Mouse (Mus musculus): Measurements from ENCODE around the gene Gm49396. TPM values are rescaled to one million over a fixed set of nuclear protein-coding genes. Genes with fewer than 3 reads are reported as not detected.

Gm49396 gene
- polyA plus RNA-seq, 1 experiment from 2014 or later = 5.5 TPM

DNA sequence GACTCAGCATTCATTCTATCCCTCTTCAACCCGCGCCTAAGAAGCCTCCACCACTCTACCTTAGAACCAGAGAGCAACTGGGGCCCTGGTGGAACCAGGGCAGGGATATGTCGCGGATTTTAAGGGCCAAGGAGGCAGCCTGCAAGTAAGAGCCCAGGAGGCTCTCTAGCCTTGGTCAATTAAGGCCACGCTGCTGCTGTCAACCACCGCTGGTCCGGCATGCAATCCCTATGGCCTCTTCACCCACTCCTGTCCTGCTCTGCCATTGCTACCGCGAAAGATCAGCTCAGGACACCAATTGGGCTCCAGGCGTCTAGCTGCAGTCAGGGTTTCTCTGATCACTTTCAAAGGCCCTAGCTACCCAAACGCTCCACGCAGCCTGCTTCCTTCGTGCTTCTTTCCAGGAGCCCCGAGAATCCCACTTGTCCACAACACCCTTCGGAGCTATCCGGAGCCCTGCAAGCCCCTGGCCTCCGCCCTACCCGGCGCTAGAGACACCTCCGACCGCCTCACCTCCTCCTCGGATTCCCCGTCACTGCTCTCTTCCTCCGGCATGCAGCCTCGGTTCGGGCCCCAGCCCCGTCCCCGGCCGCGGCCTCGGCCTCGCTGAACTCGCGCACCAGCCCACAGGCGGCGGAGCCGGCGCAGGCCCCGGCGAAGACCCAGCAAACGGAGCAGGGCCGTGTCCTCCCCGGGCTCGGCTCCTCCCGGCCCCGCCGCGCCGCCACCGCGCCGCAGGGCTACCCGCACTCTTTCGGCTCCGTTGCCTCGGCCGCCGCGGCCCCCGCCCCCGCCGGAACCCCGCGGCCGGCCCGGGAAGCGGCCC lies 24.9 kb downstream of the Gm49396 start:
- Histone ChIP-seq H3K9ac (ENCODE audit: low read depth, low read length) (peak overlapping the region; percentile 90), H3K4me2 (peak overlapping the region; percentile 95), H3K9me3 (replicated peaks; ENCODE audit: control insufficient read depth, low read length) (no peaks in the 10 kb centered on the region), H3K4me3 (ENCODE audit: low read depth, low read length) (peak overlapping the region; percentile 80), H3K4me1 (ENCODE audit: control insufficient read depth, insufficient read depth, low read length) (peaks cover 10% of the 10 kb centered on the region), H3K27ac (ENCODE audit: low read depth, low read length) (peak overlapping the region; percentile 94), H3K27me3 (ENCODE audit: control insufficient read depth, insufficient read depth, low read length) (0 out of 2 replicates have a peak, but pooled peaks cover 4% of the 10 kb centered on the region), H3K36me3 (ENCODE audit: control insufficient read depth, insufficient read depth, low read length) (peaks cover 23% of the 10 kb centered on the region)
- WGBS (ENCODE audit: insufficient replicate concordance) = 1% methylated on average over 47 of the region's 67 CpGs
- peak; percentile 11 for ATAC-seq (replicated peaks; ENCODE audit: insufficient number of reproducible peaks, low FRiP score, low TSS enrichment)

DNA sequence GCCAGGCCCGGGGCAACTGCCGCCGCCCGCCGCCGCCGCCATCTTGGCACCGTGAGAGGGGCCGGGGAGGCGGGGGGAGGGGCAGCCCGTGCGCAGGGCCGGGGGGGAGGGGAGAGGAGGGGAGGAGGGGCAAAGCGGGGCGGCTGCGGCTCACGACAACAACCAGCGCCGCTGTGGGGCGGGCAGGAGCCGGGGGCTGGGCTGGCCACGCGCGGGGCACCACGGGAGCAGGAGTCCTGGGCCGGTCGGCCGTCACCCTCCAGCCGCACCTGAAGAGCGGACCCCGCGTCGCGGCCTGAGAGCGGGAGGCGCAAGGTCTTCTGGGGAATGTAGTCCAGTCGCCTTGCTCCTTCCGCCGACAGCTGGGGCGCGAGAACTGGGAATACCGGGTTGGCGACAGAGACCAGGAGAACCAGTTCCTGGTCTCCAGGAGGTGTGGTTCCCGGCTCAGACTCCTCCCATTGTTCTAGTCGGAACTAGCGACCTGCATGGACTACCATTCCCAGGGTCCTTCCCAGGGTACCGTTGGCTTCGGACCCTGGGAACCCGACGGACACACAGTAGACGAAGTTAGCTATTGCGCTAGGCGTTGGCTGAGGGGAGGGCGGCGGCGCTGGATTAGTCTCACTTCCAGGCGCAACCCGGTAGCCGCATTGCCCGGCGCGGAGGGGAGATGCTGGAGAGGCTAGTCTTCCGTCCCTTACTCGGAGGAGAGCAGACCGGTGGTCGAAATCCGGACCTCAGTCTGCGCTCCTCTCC lies 25.7 kb downstream of the Gm49396 start, which contains the start of gene Kmt2b:
Gene Kmt2b, minus strand, starts transcription at position 51 of the 759 bp plus-strand sequence.
- peak; percentile 97 for ATAC-seq (replicated peaks; ENCODE audit: insufficient number of reproducible peaks, low FRiP score, low TSS enrichment)
- under 1% methylated on average over 60 of the region's 68 CpGs for WGBS (ENCODE audit: insufficient replicate concordance)
- Histone ChIP-seq H3K4me3 (ENCODE audit: low read depth, low read length) (peak within 1 kb of the TSS; percentile 80), H3K27ac (ENCODE audit: low read depth, low read length) (peak within 1 kb of the TSS; percentile 94), H3K36me3 (ENCODE audit: control insufficient read depth, insufficient read depth, low read length) (peaks cover 20% of the 10 kb centered on the region), H3K9me3 (replicated peaks; ENCODE audit: control insufficient read depth, low read length) (no peaks in the 10 kb centered on the region), H3K4me2 (peak within 1 kb of the TSS; percentile 95), H3K27me3 (ENCODE audit: control insufficient read depth, insufficient read depth, low read length) (0 out of 2 replicates have a peak, but pooled peaks cover 4% of the 10 kb centered on the region), H3K4me1 (ENCODE audit: control insufficient read depth, insufficient read depth, low read length) (peaks cover 10% of the 10 kb centered on the region), H3K9ac (ENCODE audit: low read depth, low read length) (peak within 1 kb of the TSS; percentile 90)

- Histone ChIP-seq H3K27ac (ENCODE audit: low read depth, low read length) (peak overlapping the region; percentile 94), H3K9ac (ENCODE audit: low read depth, low read length) (peak overlapping the region; percentile 90), H3K4me2 (peak overlapping the region; percentile 95), H3K36me3 (ENCODE audit: control insufficient read depth, insufficient read depth, low read length) (peaks cover 15% of the 10 kb centered on the region), H3K27me3 (ENCODE audit: control insufficient read depth, insufficient read depth, low read length) (0 out of 2 replicates have a peak, but pooled peaks cover 4% of the 10 kb centered on the region), H3K4me1 (ENCODE audit: control insufficient read depth, insufficient read depth, low read length) (peaks cover 10% of the 10 kb centered on the region), H3K4me3 (ENCODE audit: low read depth, low read length) (peak overlapping the region; percentile 80), H3K9me3 (replicated peaks; ENCODE audit: control insufficient read depth, low read length) (no peaks in the 10 kb centered on the region)
- peak; percentile 52 for ATAC-seq (replicated peaks; ENCODE audit: insufficient number of reproducible peaks, low FRiP score, low TSS enrichment)
- 26% methylated on average over 39 of the region's 40 CpGs for WGBS (ENCODE audit: insufficient replicate concordance)
Measured at GRCm38 (mm10) chr7:30589435-30590301, 26.5 kb downstream of the Gm49396 start.

- H3K4me1 ChIP-seq (ENCODE audit: control insufficient read depth, insufficient read depth, low read length) = peaks cover 10% of the 10 kb centered on the region
- no peak overlapping the region for H3K9ac ChIP-seq (ENCODE audit: low read depth, low read length)
- no peak for ATAC-seq (replicated peaks; ENCODE audit: insufficient number of reproducible peaks, low FRiP score, low TSS enrichment)
- H3K27ac ChIP-seq (ENCODE audit: low read depth, low read length) = no peak overlapping the region
- no peak overlapping the region for H3K4me3 ChIP-seq (ENCODE audit: low read depth, low read length)
- no peaks in the 10 kb centered on the region for H3K9me3 ChIP-seq (replicated peaks; ENCODE audit: control insufficient read depth, low read length)
- WGBS (ENCODE audit: insufficient replicate concordance) = 81% methylated on average over 9 of the region's 9 CpGs
- H3K27me3 ChIP-seq (ENCODE audit: control insufficient read depth, insufficient read depth, low read length) = 0 out of 2 replicates have a peak, but pooled peaks cover 4% of the 10 kb centered on the region
- no peak overlapping the region for H3K4me2 ChIP-seq
- peaks cover 5% of the 10 kb centered on the region for H3K36me3 ChIP-seq (ENCODE audit: control insufficient read depth, insufficient read depth, low read length)
Measured at GRCm38 (mm10) chr7:30590927-30591604, 27.9 kb downstream of the Gm49396 start.

GRCm38 (mm10) chr7:30591605-30591951 lies 28.4 kb downstream of the Gm49396 start:
- Histone ChIP-seq H3K27me3 (ENCODE audit: control insufficient read depth, insufficient read depth, low read length) (0 out of 2 replicates have a peak, but pooled peaks cover 4% of the 10 kb centered on the region), H3K4me1 (ENCODE audit: control insufficient read depth, insufficient read depth, low read length) (peaks cover 10% of the 10 kb centered on the region), H3K4me2 (no peak overlapping the region), H3K27ac (ENCODE audit: low read depth, low read length) (no peak overlapping the region), H3K36me3 (ENCODE audit: control insufficient read depth, insufficient read depth, low read length) (0 out of 2 replicates have a peak, but pooled peaks cover 2% of the 10 kb centered on the region), H3K9me3 (replicated peaks; ENCODE audit: control insufficient read depth, low read length) (no peaks in the 10 kb centered on the region), H3K9ac (ENCODE audit: low read depth, low read length) (no peak overlapping the region), H3K4me3 (ENCODE audit: low read depth, low read length) (no peak overlapping the region)
- no peak for ATAC-seq (replicated peaks; ENCODE audit: insufficient number of reproducible peaks, low FRiP score, low TSS enrichment)
- WGBS (ENCODE audit: insufficient replicate concordance) = 44% methylated on average over 4 of the region's 4 CpGs

- Histone ChIP-seq H3K9ac (ENCODE audit: low read depth, low read length) (no peak overlapping the region), H3K27me3 (ENCODE audit: control insufficient read depth, insufficient read depth, low read length) (0 out of 2 replicates have a peak, but pooled peaks cover 4% of the 10 kb centered on the region), H3K4me3 (ENCODE audit: low read depth, low read length) (no peak overlapping the region), H3K36me3 (ENCODE audit: control insufficient read depth, insufficient read depth, low read length) (no peaks in the 10 kb centered on the region), H3K9me3 (replicated peaks; ENCODE audit: control insufficient read depth, low read length) (no peaks in the 10 kb centered on the region), H3K4me2 (no peak overlapping the region), H3K4me1 (ENCODE audit: control insufficient read depth, insufficient read depth, low read length) (0 out of 2 replicates have a peak, but pooled peaks cover 4% of the 10 kb centered on the region), H3K27ac (ENCODE audit: low read depth, low read length) (no peak overlapping the region)
- WGBS (ENCODE audit: insufficient replicate concordance) = 38% methylated on average over 5 of the region's 5 CpGs
- no peak for ATAC-seq (replicated peaks; ENCODE audit: insufficient number of reproducible peaks, low FRiP score, low TSS enrichment)
Measured at GRCm38 (mm10) chr7:30592772-30593423, 29.8 kb downstream of the Gm49396 start.

DNA sequence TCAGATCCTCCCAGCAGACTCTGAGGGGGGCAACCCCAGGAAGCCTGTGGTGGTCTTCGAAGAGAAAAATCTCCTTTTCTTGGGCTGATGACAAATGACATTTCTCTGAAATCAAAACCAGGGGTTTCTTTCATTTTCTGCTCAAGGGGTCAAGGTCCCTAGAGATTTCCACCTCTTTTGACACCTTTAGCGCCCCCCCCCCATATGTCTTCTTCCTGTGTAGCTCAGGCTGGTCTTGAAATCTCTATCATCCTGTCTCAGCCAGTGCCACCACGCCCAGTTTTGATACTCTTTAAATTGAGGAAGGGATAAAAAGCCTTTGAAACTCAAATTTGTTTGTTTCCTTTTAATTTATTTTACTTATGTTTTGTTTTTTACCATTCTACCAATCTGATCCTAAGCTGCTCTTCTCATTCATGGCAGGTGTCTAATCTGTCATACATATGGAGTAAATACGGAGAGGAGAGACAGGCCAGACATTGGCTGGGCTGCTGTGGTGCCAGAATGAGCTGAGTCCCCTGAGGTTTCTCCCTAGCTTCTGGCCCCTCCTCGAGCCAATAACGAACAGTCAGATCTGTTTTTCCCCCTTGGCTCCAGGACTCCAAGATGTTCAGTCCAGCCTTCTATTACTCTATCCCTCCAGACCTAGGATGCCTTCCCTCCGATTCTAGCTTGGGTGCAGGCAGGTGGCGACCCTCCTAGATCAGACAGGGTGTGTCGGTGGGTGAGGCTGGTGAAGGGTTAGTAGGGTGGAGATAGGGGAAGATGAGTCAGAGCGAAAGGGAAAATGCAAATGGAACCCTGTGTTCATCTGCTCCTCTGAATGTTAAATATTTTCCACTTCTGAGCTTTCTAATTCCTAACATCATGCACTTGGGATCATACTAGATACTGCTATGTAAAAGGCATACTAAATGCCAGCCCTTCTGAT lies 30.7 kb downstream of the Gm49396 start:
- H3K9ac ChIP-seq (ENCODE audit: low read depth, low read length) = no peak overlapping the region
- H3K4me3 ChIP-seq (ENCODE audit: low read depth, low read length) = no peak overlapping the region
- WGBS (ENCODE audit: insufficient replicate concordance) = 65% methylated on average over 10 of the region's 10 CpGs
- H3K27me3 ChIP-seq (ENCODE audit: control insufficient read depth, insufficient read depth, low read length) = 0 out of 2 replicates have a peak, but pooled peaks cover 4% of the 10 kb centered on the region
- H3K4me2 ChIP-seq = no peak overlapping the region
- no peak for ATAC-seq (replicated peaks; ENCODE audit: insufficient number of reproducible peaks, low FRiP score, low TSS enrichment)
- 0 out of 2 replicates have a peak, but pooled peaks cover 4% of the 10 kb centered on the region for H3K4me1 ChIP-seq (ENCODE audit: control insufficient read depth, insufficient read depth, low read length)
- H3K27ac ChIP-seq (ENCODE audit: low read depth, low read length) = no peak overlapping the region
- no peaks in the 10 kb centered on the region for H3K9me3 ChIP-seq (replicated peaks; ENCODE audit: control insufficient read depth, low read length)
- no peaks in the 10 kb centered on the region for H3K36me3 ChIP-seq (ENCODE audit: control insufficient read depth, insufficient read depth, low read length)
